Mouse (Mus musculus): ENCODE data around the gene March10.
A peak's percentile ranks its signal among the peaks of the same experiment; 100 is the strongest.

The March10 gene

DNA sequence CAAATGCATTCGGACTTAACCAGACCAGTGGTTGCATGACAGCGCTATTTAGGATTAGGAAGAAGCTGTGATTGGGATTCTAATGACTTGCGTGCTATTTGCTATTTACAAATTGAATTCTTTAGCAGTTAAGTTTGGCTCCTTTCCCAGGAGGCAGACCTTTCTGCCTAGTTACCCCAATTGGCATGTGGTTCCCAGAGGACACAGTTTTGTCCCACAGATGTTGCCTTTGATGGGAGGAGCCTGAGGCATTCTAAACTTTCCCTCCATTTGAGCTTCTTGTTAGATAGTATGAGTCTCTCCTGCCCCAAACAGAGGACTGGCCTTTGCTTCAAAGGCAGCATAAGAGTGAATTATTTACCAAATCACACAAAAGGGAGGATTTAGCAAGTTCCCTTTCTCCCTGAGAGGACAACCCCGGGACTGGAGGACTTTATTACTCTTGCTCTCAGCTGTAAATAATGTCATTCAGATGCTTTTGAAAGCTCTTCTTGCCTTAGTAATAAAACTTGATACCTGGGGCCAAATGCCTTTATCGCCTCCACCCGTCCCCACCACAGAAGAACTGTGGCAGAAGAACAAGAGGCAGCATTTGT is 48.6 kb downstream of the March10 start:
- no peak for DNase-seq (ENCODE audit: low spot score)

DNA sequence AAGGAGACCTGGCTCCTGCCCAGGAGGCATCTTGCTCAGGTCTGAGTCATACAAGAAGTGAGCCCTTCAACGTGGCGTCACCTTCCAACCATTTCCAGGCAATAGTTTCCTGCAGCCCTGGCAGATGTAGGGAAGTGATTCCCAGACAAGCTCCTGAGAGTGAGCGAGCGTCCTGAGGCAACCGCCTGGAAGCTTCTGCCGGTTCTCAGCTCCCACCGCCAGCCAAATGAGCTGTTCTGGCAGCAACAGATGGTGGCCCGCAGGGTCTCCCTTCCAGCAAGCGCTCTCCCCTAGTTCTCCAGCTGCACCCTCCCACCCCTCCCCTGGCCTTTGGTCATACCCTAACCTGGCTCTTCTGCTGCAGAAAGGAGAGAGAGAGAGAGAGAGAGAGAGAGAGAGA is 54.2 kb downstream of the March10 start:
- no peak for DNase-seq (ENCODE audit: low spot score)

DNA sequence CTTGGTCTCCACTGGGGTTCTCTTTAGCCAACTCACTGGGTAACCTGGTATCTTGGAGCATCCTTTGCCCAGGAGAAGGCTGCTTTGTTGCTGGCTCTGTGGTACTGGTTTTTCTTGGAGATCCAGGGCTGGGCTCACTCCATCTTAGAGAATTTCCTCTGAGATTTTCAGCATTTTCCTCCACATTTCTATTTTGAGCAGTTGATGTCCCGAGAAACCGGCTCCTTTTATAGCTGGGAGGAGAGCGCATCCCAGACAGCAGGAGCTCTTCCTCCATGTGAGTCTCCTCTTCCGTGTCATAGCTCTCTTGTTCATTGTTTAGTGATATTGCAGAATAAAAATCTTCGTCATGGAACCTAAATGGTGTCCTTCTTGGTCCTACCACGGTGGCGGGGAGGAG is 66.2 kb downstream of the March10 start:
- no peak for DNase-seq (ENCODE audit: low spot score)

DNA sequence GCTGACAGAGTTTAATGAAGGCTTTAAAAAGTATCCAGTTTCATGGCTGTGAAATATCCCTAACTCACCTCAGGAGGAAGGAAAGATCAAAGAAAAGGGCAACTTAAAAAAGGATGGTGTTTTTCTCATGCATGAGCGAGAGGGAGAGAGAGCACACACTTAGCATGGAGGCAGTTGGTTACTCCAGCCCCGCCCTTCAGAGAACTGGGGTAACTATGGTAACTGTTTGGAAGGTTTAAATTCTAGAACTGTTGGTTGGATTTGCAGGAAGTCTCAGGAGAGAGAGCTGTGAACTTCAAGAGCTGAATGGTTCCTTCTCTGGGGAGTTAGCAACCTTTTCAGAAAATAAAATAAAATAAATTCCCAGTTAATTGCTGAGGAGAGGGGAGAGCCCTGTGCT is 67.9 kb downstream of the March10 start:
- DNase-seq (ENCODE audit: low spot score): no peak

DNA sequence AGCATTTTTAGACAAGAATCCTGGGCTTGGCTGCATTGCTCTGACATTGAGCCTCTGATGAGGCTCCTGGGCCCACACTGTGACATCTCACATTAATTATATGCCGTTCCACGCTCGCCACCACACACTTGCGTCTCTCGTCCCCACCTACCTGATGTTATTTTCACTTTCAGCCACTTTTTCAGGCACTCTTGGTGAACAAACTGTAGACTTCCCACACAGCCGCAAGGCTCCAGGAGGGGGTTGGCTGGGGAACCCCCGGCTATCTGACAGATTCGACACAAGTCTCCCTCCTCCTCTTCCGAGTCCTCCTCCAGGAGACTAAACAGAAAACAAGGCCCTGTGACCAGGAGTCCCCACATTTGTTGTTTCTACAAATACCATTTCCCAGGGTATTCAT is 71.3 kb downstream of the March10 start:
- DNase-seq (ENCODE audit: low spot score): no peak

DNA sequence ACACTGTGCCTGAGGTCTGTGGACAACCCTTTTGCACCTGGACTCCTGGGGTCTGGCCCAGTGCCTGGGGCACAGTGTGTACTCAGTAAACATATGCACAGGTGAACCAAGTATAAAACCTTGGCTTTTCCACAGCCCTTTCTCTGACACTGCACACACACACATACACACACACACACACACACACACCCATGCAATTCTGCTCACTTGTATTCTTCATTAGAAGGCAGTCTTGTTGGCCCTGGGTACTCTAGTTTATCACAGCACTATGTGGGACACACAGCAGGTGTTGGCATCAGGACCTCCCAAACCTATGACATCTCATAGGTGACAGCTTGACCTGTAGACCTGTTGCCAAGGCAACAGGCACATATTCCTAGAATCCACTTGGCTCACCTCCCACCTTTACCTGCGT is 80.7 kb downstream of the March10 start:
- no peak for DNase-seq (ENCODE audit: low spot score)

DNA sequence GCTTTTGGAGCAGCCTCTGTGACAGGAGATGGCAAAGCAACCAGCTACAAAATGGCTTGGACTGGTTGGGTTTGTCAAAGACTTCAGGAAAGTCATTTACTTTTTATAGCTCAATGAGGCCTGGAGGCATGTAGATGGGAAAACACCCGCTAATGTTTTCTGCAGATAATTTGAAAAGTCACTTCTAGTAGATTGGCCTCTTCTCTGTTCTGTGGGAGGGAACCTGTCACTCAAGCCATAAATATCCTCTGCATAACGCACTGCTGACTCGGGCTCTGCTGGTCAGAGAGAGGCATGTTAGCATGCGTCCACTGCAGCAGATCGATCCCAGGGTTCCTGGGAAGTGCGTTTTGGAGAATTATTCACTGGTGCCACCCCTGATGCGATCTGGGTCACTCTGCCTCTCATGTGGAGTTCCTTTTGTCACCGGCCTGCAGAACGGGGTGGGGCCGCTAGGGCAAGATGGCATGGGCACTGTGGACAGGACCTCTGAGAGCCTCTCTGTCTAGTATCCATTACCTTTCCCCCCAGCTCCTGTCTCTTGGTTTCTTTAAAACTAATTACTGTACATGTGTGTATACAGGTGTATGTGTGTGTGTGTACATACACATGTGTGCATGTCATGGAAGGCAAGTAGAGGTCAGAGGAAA is 81.9 kb downstream of the March10 start:
- DNase-seq (ENCODE audit: low spot score): no peak

DNA sequence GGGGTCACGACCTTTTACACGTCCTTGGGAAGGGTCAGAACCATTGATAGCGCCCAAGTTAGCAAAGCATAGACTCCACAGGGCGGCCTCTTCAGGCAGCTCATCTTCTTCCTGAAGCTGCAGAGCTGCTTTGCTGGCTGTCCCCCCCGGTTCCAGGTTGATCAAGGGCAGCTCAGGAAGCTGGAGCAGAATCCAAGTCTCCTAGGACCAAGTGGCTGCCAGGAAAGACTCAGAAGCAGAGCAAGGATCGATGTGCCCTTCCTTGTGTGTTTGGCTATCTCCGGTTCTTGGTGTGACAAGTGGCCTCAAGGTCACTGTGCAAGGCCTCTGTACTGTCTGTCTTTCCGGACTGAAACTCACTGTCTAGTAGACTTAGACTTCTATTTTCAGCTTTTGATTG is 82.7 kb downstream of the March10 start:
- DNase-seq (ENCODE audit: low spot score): no peak

DNA sequence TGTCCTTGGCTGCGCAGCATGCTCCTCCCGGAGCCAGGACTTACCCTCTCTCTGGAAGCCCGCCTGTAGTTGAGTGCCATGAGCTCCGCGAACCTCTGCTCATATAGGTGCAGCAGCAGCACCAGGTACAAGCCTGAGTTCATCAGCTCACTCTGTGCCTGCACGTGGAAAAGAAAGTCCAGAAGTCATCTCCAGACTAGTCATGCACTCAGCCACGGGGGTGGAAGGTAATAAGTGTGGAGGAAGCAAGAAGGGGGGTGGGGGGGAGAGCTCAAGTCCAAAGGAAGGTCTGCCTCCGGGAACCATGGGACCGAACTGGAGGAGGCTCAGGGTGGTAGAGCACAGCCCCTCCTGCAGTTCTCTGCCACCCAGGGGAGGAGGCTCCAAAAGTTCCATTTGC is 84.7 kb downstream of the March10 start:
- DNase-seq (ENCODE audit: low spot score): no peak

DNA sequence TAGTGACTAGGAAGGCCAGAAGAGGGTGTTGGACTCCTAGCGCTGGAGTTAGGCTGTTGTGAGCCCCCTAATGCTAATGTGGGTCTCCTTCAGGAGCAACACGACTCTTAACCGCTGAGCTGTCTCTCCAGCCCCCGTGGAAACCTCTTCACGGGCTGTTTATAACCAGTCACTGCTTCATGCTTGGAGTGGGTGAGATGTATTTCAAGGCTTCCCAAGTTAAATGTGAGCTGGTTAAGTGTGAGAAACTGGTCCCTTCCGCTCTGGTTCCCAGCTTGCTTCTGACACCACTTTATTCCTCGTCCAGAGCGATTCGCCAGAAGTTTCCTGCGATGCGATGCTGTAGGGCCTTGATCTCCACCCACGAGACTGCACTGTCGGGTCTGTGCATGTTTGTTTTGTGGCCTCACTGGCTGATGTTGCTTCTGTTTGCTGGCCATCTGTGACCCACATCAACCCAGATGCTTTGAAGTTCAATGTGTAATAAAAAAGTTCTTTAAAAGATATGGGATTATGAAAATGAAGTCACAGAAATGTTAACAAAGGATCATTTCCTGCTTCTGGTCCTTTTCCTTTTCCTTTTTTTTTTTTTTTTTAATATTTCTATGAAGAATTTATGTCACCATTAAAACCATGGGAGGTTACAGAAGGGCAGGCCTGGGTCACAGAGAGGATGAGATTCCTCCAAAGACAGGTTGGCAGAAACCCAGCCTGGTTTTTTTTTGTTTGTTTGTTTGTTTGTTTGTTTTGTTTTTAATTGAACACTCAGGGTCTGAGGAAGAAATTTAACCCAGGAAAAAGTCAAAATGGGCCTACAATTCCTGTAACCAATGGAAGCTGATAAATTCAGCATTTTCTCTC is 86.8 kb downstream of the March10 start:
- DNase-seq (ENCODE audit: low spot score): no peak

DNA sequence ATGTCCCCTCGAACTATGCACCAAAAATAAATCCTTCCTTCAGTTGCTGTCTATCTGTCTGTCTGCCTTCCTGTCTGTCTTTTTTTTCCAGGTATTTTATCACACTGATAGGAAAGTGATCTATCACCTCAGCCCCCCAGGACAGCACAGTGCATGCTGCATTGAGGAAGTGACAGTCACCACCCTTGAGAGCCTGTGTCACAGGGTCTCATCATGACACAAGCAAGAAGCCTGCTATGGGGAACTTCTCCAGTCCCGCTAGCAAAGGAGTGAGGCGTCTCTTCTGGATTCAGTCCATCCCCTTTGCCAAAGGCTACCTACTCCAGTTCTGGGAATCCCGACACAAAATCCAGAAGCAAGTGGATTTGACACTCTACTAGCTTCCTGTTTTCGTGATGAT is 87.7 kb downstream of the March10 start:
- no peak for DNase-seq (ENCODE audit: low spot score)

DNA sequence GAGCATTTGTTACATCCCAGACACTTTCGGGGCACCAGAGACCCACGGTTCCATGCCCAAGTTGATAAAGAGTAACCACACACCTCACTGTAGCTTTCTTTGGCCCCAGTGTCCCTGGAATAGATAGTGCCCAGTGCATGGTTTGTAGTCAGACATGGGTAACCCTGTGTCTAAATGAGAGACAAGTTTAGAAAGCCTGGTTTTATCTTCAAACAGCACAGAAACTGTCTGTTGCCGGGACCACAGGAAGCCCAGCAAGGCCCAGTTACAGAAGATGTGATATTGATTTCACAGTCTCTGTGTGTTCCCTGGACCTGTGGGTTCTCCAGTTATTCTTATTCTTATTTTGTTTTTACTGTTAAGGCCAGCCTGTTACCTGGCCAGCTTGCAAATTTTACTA is 89.4 kb downstream of the March10 start:
- DNase-seq (ENCODE audit: low spot score): no peak

DNA sequence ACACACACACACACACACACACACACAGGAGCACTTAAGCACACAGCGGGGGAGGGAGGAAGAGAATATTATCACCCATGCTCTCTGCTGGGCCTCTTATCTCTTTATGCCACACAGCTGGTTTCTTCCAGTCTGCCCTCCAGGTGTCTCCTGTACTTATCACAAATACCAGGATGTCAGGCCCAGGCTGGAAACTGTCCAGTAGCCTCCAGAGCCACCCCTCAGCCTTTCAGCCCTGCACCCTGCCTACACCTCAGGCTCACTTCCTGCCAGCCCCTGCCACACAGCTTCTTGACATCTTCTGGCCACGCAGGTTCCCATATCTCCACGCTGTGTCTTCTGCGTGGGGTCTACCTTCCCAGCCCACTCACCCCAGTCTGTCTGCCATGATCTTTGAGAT is 90.5 kb downstream of the March10 start:
- no peak for DNase-seq (ENCODE audit: low spot score)

DNA sequence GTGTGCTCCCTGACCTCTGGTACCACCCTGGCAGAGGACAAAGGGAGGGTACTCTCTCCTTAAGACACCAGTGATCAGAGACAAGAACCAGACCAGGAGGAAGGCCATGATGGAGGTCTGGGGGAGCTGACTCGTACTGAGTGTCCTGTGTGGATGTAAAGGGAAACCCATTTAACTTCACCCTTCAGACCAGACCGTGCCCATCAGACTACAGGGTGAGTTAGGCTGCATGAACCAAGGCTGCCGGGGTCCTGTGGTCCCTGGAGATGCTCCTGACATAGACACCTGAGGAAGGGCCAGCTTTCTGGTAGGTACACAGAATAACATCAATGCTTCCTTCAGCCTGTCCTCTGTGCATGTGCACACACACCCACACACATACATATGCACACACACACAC is 90.9 kb downstream of the March10 start:
- no peak for DNase-seq (ENCODE audit: low spot score)

DNA sequence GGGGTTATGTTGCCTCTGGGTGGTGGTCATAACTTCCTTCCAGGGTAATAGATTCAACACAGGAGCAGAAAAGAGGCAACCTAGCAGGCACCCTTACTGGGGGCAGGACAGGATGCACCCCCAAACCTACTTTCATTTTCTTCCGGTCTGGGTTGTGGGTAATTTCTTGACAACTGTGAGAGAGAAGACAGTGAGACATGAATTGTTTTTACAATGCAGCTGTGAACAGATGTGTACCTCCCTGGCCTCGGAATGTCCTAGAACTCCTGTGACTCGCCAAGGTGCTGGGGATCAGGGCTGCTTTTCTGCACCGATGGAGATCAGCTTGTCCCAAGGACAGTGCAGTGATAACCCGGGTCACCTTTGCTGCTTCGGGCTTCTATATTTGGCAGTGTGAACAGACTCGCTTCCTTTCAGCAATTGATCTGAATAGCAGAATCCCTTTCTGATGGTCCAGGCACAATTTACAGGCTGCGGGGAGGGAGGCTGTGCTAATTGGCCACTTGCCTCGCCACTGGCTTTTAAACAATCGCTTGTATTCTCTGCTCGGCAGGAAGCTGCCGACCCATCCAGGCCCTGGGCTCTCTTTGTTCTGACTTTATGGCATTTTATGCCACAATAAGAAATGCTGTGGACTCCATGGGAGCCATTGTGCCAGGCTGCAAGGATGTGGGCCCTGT is 92.0 kb downstream of the March10 start:
- no peak for DNase-seq (ENCODE audit: low spot score)

DNA sequence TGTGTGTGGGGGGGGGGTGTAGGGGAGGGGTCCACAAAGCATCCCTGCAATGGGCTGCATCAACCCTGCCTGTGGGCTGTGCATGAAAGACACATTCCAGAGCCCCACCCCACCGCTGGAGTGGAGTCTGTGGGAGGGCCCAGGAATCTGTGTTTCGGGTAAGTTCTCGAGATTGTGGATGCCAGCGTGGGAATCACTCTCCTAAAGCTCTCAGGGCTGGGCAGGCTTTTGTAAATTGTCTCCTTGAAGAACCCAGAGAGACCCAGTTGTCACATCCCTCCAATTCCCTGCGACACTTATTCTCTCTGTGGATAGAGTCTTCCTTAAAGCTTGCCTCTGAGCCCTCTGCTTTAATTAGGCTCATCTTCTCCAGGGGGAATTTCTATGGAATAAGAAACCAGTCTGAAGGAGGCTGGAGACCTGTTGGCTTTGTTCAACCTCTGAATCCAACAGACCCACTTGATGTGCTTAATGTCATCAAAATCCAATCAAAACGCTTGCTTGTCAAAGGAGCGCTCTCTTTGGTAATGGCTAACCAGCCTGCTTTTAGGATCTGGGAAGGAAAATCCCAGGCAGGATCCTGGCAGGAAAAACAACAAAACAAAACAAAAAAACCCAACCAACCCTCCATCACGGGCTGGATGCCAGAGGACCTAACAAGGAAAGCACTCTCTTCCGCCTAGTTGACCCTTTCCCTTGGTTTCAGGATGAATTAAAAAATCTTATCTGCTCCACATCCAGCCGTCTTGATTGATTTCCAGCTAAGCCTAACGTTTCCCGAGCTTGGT is 92.7 kb downstream of the March10 start:
- no peak for DNase-seq (ENCODE audit: low spot score)

DNA sequence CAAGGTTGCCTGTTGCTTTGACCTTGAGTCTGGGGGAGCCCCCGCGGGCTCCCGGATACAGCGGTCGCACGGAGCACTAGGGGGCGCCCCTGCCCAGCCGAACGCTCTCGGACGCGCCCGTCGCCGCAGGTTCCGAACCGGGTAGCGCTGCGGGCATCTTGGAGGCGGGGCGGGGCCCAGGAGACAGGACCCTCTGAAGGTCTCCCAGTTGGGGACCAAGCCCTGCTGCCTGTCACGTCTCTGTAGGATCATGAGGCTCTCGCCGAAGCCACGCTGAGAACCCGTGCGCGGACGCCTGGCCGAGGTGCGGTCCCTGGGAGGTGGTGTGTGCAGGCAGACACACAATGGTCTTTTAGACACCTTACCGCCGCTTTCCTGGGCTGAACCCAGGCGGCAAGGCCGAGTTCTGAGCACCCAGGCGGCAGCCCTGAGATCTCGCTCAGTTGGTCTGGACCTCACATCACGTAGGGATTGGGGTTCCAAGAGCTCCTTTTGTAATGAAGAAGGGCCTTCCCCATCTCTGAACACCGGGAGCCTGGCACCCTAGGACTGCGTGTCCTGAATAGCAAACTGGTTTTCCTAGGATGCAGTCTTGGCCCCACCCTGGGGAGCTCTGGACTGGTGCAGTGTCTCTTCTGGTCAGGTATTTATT is 93.5 kb downstream of the March10 start:
- peak; percentile 81 for DNase-seq (ENCODE audit: low spot score)

DNA sequence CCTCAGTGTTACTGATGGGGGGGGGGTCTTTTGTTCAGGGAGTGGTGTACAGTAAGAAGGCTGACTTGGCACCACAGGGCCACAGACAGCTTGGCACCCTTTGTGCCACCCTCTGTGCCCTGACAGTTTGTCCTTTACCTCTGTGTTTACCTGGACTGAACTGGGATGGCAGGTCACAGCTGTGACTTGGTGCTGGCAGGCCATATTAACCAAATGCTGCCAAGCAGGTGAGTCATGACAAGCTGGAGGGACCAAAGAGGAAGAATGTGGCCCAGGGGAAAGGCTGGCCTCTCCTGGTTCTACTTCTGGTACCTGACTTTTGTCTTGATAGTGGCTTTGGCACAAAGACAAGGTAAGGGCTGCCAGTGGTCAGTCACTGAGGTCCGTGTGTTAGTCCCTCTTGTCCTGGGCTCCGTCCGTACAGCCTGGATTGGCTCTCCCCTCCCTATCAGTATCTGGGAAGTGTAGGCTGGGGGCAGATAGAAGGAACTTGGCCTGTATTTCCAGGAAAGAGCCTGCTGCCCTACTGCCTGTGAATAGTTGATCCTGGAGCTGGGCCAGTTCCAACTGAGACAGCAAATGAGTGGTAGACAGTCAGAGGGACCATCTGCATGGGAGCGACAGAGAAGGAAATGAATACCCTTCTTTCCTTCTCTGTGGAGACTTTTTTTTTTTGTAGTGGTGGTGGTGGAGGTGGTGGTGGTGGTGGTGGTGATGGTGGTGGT is 94.3 kb downstream of the March10 start:
- no peak for DNase-seq (ENCODE audit: low spot score)

DNA sequence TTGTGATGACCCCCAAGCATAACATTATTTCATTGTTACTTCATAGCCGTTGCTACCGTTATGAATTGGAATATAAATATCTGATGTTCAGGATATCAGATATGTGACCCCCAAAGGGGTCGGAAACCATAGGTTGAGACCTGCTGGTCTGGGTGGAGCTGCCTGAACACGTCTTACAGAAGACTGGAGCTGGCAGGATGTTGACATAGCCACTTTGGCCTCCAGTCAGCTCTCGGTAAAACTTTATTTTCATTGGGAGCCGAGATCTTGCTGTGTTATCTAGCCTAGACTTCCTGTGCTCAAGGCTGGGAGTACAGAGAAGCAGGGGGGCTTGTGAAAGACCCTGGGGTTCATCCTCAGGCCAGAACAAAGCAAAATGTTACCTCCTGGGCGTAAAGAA is 100.2 kb downstream of the March10 start:
- DNase-seq (ENCODE audit: low spot score): no peak

DNA sequence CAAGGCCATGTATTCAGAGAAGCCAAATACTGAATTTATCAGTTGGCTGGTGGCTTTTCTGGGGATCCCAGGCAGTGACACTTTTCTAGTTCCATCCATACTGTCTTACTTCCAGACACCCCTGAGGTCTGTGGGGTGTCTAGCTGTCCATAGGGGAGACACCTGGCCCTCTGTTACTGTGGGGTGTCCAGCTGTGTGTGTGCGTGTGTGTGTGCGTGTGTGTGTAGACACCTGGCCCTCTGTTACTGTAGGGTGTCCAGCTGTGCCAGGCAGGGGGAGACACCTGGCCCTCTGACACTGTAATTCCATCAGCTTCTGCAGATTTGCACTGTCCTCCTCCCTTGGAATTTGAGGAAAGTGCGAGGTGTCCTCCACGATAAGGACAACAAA is 102.6 kb downstream of the March10 start:
- no peak for DNase-seq (ENCODE audit: low spot score)

All from urinary bladder, postnatal 25 days (tissue).